Mouse (Mus musculus) brain, embryonic 14.5 days (tissue): ENCODE results near the gene Clba1.

Experiments
- CTCF ChIP-seq: fragments of 200-500 bp; IDR thresholded peaks from 2 replicates; pipeline ENCODE4 v1.5.1; 2012; ENCODE audit warnings: inconsistent platforms, mild to moderate bottlenecking, moderate library complexity, borderline replicate concordance; ENCODE audit not compliant: insufficient read depth, insufficient read length; ENCODE audit errors: extremely low read depth
- POLR2A ChIP-seq: fragments of 200-500 bp; IDR thresholded peaks from 2 replicates; pipeline ENCODE4 v1.6.1; 2012; ENCODE audit warnings: mild to moderate bottlenecking, inconsistent platforms, borderline replicate concordance; ENCODE audit not compliant: poor library complexity, insufficient read depth, insufficient read length, severe bottlenecking; ENCODE audit errors: extremely low read depth

- peak; percentile 78 for TF ChIP-seq CTCF
- TF ChIP-seq POLR2A, result no peak
Observed at GRCm38 (mm10) chr12:112800476-112800875, 8.3 kb upstream of the Clba1 start.
